Mouse (Mus musculus) ovary, postnatal 10 days (tissue): Measurements from ENCODE around the gene Ago3.
A peak's percentile ranks its signal among the peaks of the same experiment; 100 is the strongest.

Source experiments
- DNase-seq: peaks from one replicate; pipeline ENCODE4 v3.0.0; 2022; ENCODE audit warnings: low spot score

Gene Ago3

DNA sequence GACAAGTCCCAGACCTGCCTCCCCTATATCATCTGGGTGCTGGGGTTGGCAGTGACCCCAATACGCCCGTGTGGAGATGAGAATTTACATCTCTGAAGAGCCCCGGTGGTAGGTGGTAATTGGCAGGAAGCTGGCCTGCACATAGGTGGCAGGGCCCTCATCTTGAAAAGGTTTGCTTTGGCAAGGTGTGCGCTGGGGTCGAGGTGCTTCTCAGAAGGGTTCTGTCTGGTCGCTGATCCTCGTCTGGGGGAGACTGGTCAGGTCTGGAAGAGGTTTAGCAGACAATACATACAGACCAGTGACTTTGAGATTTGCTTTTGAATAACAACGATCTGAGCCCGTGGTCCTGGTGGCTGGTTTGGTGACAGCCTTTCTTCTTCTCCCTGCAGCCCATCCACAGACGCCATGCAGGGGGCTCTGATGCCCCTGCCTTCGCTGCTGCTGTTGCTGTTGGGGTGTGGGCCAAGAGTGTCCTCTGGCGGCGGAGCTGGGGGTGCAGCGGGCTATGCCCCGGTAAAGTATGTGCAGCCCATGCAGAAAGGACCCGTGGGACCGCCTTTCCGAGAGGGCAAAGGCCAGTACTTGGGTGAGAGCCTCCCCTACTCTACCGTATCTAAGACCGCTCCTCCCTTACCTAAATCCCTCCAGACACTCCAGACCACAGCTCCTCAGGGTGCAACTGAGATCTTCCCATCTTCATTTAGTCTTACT lies 120.0 kb downstream of the Ago3 start:
- DNase-seq, result no peak

DNA sequence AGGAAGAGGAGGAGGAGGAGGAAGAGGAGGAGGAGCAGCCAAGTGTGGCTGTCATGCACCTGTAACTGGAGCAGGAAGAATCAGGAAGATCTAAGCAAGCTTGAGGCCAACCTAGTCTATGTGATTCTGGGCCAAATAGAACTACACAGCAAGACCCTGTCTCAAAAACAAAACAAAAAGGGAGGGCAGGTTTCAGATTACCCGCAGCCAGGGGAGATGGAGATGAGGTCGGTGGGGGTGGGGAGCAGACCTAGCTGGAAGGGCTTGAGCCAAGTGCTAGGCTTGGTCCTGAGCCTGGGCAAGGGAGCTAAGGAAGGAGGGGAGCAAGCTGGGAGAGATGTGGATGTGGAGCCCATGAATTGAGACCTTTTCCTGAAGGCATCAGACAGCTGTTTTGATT lies 122.5 kb downstream of the Ago3 start:
- no peak for DNase-seq

DNA sequence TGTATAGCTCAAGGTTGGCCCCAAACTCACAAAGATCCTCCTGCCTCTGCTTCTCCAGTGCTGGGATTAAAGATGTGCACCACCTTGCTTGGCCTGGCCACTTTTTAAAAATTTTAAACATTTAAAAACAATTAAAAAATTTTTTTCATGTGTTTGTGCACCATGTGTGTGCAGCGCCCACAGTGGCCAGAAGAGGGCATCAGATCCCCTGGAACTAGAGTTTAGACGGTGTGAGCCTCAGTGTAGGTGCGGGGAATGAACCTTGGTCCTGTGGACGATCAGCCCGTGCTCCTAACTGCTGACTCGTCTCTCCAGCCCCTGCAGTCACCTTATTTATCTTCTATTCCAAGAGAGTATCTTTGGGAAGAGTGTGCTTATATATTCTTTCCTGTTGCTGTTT lies 123.3 kb downstream of the Ago3 start:
- no peak for DNase-seq

DNA sequence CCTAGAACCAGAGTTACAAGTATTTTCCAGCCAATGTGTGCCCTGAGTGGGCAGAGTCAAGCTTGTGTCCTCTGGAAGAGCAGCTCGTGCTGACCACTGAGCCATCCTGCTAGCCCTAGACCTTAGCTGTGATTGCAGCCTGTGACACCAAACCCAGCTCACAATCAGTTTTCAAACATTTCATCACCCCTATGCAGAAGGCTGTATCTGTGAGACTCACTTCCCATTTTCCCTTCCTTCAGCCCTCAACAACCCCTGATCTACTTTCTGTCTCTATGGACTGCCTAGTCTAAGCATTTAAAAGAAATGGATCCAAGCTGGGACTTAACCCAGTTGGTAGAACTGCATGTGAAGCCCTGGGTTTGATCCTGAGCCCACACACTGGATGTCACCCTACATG lies 123.9 kb downstream of the Ago3 start:
- DNase-seq, result no peak

DNA sequence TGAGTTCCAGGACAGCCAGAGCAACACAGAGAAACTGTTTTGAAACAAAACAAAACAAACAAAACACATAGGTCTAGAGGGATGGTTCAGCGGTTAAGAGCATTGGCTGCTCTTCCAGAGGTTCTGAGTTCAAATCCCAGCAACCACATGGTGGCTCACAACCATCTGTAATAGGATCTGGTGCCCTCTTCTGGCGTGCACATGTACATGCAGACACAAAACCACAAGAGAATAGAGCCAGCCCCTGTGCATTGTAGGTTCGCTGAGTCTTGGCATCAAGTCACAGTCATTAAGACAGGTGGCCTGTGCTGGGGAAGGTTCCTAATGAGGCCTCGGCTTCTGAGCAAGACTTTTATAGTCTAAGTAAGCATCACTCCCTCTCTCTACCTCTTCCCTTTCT lies 125.5 kb downstream of the Ago3 start:
- no peak for DNase-seq

DNA sequence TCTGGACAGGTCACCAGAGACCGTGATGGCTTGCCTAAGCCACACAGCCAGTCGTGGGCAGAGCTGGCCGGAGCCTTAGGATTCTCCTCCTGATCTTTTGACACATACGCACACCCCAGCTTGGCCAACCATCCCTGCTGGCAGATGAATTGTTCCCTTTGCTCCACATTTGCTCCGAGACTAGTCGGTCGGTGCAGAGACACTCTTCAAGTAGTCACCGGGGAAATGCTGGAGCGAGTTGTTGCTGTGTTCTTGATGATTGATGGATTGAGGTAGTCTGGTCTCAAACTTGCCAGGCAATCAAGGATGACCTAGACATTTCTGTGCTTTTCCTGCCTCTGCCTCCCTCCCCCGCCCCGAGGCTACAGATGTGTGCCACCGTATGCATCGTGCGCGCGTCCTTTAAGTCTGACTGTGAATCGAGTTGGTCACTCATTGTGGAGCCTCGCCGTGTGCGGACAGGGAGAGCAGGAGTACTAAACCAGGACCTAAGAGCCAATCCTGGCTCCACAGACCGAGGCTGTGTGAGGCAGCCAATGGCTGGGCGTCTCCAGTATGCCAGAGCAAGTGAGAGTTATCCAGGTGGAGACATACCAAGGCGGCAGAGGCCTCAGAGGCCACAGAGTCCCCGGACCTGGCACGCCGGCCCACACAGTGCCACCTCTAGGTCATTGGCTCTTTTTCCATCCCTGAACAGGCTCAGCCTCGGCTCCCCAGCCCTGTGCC lies 127.6 kb downstream of the Ago3 start:
- no peak for DNase-seq

DNA sequence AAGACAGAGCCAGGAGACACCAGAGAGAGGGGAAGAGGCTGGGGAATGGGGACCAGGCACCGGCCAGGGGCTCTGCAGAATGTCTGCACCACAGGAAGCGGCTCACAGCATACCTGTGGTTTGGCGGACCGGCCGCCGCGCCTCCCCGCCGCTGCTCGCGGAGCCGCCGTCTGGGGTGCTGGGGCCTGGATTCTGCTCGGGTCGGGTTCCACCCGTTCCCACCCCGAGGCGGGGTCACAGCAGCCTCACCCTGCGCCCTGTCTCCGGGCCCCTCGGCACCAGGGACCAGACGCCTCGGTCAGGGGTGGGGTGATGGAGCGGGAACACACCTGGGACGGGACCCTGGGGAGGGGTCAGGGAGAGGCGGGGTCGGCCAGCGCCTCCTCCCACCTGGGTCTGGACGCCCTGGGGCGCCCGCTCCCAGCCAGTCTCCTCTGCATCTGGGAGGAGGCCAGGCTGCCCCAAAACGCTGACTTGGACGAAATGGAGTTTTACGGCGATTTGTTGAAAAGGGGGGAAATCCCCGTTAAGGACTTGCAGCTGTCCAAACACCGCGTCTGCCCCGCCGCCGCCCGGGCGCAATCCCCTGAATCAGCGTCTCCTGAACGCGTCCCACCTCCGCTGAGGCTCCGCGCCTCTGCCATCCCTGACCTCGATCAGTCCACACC lies 128.3 kb downstream of the Ago3 start:
- DNase-seq, result no peak

DNA sequence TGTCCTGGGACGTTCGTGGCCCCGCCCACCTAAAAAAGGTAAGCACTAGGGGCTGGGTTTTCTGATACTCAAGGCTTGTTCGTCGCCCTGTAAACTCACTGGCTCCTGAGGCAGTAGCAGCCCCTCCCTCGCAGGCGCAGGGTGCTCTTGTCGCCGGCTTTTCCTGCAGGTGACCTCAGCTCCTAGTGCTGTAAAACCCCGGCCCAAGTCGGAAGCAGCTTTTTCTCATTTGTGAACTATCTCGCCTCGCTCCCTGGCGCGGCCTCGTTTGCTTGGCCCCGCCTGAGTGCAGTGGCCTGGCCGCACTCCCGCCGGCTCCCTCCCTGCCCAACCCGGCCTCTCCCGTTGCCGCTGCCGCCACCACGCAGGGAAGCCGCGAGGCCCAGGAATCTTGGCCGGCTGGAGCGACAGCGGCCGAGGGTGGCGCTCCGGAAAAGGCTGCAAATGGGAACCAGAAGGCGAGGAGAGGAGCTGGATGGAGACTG lies 132.7 kb downstream of the Ago3 start:
- peak; percentile 44 for DNase-seq

DNA sequence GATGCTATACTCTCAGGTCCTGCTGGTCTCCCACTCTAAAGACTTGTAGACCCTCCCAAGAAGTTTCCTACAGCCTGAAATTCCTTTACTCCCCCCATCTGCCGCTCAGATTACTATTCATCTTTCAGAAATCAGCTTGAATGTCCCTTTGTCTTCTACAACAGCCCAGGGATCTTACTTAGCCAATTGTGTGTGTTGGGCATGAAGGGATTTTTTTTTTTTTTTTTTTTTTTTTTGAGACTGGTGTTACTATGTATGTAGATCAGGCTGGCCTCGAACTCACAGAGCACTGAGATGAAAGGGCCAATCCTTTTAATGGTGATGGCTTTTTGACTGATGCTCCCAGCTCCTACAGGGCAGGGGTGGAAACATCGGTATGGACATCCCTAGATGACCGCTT lies 133.4 kb downstream of the Ago3 start:
- no peak for DNase-seq

DNA sequence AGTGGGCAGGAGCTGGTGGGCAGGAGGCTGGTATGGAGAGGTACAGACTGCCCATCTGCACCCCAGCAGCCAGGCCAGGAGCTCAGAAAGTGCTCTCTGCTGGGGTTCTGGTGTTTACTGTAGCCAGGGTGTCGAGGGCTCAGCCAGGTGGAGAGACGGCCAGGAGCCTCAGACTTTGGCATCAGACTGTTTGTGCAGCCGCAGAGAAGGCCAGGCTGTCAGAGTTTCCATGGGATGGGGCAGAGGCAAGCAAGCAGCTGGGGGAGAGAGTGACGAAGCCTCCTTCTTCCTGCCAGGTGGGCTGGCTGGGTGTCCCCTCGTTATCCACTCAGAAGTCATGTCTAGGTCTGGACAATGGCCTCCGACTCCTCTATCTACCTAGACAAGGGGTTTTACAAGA lies 134.2 kb downstream of the Ago3 start:
- no peak for DNase-seq

DNA sequence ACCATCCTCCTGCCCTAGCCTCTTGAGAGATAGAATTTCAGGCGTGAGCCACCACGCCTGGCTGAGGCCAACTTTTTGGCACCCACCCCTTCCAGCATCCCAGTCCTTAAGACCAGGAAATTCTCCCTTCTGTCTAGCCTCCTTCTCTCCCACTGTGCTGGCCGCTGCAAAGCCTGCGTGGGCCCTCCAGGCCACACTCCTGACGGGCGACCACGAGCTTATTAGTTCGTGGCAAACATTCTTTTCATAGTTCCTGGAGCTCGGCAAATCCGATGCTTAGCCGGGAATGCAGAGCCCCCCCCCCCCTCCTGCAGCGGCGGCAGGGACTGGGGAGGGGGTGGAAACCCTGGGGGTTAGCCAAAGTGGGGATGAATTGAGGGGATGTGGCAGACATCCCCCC lies 138.2 kb downstream of the Ago3 start:
- DNase-seq, result no peak

DNA sequence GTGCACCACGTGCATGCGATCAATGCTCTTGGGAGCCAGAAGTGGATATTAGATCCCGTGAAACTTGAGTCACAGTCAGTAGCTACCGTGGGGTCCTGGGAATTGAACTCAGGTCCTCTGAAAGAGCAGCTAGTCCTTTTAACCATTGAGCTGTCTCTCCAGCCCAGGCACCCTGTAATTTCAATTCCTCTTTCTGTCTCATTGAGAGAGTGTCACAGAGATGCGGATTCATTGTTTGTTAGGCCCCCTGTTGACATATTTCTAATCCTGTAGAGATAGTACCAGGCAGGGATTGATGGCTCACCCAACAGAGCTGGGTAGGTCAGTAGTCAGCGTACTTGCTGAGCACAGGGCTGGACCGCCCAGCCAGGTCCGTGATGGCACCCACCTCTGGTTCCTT lies 139.0 kb downstream of the Ago3 start:
- DNase-seq, result no peak

DNA sequence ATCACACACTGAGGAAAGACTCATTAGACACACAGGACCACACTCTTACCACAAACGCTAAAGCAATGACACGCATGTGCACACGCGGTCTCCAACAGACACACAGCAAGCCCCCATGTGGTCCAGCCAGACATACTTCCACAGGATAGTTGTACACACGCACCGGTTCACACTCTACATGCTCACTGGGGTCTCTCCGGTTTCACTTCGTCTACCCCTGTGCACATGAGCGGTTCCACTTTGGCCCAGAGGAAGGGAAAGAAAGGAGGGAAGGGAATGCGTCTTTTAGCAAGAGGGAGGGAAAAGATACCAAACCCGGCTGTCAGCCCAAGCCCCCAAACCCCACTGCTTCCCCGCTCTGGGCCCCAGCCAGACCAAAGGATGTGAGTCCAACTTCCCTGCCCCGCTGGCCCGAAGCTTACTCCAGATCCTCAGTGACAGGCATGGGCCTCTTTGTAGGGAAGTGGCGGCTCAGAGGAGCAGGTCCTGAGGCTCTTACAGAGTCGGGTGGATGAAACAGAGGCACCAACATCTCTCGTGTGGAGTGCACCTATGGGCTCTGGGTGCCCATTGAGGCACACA lies 141.2 kb downstream of the Ago3 start:
- no peak for DNase-seq

DNA sequence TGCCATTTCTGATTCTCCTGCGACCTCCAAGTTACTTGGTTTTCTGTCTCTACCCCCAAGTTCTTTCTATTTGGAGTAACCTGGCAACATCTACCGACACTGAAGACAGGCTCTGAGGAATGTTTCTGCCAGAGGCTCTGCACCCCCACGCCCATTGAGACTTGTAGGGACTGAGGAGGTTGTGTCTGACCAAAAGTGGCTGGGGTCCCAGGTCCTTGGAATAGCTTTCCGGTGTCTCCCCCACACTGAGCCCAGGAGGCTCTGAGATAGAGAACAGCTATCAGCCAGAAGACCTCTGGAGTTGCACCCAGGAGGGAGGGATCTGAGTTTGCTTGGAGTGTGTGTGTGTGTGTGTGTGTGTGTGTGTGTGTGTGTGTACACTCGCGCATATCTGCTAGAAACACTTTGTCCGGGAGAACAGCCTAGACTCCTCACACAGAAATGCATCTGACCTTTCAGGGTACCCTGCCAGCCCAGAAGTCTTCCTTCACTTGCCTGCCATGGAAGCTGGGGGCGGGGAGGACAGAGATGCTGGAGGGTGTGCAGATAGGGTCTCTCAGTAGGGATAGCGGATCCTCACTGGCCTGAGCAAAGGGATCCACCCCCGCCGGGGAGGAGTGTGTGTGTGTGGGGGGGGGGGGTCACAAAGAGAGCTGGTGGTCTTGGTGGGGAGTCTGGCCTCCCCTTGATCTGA lies 141.9 kb downstream of the Ago3 start:
- DNase-seq, result no peak

DNA sequence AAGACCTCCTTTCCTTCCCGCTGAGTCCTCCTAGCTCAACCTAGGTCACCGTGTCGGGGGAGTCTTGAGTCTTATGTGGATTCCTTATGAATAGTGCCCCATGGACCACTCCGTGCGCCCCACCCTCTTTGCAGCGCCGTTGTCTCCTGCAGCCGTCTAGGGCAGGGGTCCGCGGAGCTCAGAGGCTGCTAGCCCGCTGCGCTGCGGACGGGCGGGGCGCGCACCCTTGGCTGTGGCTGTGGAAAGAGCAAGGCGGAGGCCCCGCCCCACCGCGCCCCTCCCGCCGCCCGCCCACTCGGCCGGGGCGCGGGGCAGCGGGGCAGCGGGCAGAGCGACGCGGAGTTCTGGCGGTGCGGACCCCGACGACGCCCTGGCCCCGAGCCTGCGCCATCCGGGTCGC lies 142.9 kb downstream of the Ago3 start, which contains the start of gene Col8a2:
Gene Col8a2 (plus strand): TSS at position 302 of the 400 bp plus-strand sequence.
- DNase-seq, result no peak

DNA sequence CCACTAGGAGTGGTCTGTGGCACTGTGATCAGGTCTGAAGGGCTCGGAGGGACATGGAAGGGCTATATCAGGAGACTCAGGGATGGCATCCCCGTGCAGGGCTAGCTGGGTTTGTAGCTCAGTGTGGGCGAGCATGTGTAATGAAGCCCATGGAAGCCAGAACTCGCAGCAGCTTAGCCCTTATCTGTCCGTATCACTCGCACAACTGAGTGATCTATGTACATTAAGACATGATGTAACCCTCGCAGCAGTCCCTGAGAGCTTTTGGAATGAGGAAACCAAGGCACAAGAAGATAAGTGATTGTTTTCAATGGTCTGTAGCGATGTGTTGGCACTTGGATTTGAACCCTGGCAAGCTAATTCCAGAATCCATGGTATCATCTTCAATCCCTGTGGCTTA lies 145.8 kb downstream of the Ago3 start:
- no peak for DNase-seq

DNA sequence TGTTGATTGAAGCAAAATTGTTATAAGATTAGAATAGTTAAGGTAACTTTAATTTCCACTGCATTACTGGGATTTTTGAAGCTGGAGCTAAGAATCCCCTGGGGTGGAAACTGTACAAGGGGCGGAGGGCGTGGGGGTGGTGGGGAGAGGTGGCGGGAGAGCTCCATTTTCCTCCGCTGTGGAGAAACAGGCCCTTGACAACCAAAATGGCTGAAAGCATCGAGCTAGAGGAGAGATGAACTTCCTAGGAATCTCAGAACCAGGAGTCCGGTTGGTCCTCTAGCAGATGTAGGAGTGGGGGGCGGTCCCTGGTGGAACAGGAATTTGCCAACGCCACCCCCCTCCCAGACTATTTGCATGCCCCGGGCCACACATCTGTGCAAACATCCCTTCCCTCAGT lies 147.7 kb downstream of the Ago3 start:
- no peak for DNase-seq
